Mouse (Mus musculus): ENCODE data around the gene Stx1a.

DNA sequence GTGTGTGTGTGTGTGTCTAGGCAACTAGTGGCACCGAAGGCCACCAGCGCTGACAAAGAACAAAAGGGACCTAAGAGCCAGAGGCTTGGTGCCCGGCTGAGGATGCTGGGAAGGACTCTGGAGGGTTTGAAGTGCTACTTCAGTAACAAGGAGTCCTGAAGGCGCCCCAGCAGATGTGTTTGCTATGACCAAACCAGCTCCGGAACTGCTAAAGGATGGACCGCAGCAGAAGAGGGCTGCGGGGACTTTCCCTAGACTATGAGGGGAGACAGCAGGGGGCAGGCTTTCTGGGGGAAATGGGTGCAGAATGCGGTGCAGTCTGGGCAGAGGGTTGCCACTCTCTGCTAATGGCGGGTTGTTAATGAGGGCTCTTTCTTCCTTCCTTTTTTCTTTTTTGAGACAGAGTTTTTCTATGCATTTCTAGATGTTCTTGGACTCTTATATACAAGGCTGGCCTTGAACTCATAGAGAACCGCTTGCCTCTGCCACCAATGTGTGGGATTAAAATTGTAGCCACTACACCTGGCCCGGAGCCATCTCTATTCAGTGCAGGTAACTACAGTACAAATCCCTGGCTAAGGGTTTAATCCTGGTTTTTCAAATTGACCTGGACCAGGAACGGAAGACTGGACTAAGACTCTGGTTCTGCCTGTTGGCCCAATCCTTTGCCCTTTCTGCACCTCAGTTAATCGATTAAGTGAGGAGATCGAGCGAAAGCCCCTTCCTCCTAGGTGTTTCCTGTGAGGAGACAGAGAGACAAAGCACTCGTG is 15.3 kb upstream of the Stx1a start:
- TF ChIP-seq CTCF (IDR thresholded peaks at IDR 0.05; ENCODE audit: low read depth, low read length) (no peak), POLR2A (IDR thresholded peaks at IDR 0.05; ENCODE audit: extremely low read depth, insufficient read depth, low read length) (no peak)
